In the genomic region with DNA sequence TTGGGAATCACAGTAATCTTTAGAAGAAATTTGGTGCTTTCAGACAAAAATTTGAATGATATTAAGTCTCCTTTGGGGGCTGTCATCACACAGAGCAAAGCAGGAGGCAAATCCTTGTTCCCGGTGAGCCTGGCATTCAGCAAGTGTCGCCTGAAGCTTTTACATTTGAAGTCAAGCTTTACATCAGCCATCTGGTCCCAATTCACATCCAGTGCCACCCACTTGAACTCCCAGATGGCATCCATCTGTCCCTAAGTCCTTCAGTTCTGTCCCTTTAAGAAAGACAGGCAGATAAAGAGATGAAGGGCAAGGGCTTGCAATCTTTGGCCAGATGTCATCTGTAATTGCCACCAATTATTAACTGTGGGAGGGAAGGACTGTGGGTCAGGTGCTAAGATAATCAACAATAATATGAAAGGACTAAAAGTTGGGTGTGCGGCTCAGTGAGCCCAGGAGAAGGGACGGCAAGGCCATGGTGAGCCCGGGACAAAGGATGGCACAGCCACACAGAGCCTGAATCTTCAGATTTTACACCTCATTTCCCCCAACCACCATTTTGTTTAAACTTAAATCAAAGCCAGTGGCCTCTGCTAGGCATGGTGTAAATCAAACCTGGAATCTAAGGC, we compare ENCODE assay signal across 12 mouse cellular contexts. TPM values are rescaled to one million over a fixed set of nuclear protein-coding genes. Genes with fewer than 3 reads are reported as not detected.
A peak's percentile ranks its signal among the peaks of the same experiment; 100 is the strongest.
DNase-seq lines count a peak whose midpoint lies in the region; ATAC-seq and TF ChIP-seq lines count a peak whose summit lies in the region.
"Had no signal": no experiment of that assay in that cellular context is flagged by ENCODE, and none has a peak within 500 bp of the region (broad histone marks: within the 10 kb centered on the region; RNA-seq: fewer than 3 reads in every experiment).

No protein-coding gene starts in this region.

- DNase-seq in cerebellum, adult 11-12 months: peak; percentile 19
- DNase-seq in cerebellum, postnatal 4 days (ENCODE audit: low spot score in 2 of 2): no peak
- DNase-seq in hindbrain, postnatal 0 days (ENCODE audit: low spot score): peak; percentile 49
- DNase-seq in hindbrain, embryonic 14.5 days (ENCODE audit: low spot score): no peak
- DNase-seq in right cerebral cortex, postnatal 10 days (ENCODE audit: low spot score in 2 of 2): peak; percentile 32 to 39
- DNase-seq in right cerebral cortex, postnatal 4 days: no peak
- DNase-seq in urinary bladder, postnatal 10 days (ENCODE audit: low spot score): no peak
- DNase-seq: heart, postnatal 36 days; lung, postnatal 36 days had no signal

- no peak overlapping the region for H3K4me2 ChIP-seq in hindbrain, postnatal 0 days (ENCODE audit: low read depth, low read length)
- H3K4me2 ChIP-seq in hindbrain, embryonic 14.5 days (replicated peaks): no peak overlapping the region
- H3K4me2 ChIP-seq: liver, embryonic 11.5 days had no signal

- no peaks in the 10 kb centered on the region for H3K9me3 ChIP-seq in hindbrain, postnatal 0 days (ENCODE audit: low read length)
- no peaks in the 10 kb centered on the region for H3K9me3 ChIP-seq in hindbrain, embryonic 14.5 days (ENCODE audit: control insufficient read depth, low read length)

- H3K9ac ChIP-seq in hindbrain, postnatal 0 days (replicated peaks; ENCODE audit: low read length): no peak overlapping the region
- H3K9ac ChIP-seq in hindbrain, embryonic 14.5 days: no peak overlapping the region

- no peak overlapping the region for H3K4me3 ChIP-seq in hindbrain, postnatal 0 days (ENCODE audit: low read length)
- no peak overlapping the region for H3K4me3 ChIP-seq in hindbrain, embryonic 14.5 days (replicated peaks; ENCODE audit: low read length)

- no peak for ATAC-seq in hindbrain, postnatal 0 days
- ATAC-seq in hindbrain, embryonic 14.5 days (ENCODE audit: low FRiP score): no peak
- no peak for ATAC-seq in megakaryocyte-erythroid progenitor cell, adult 5-6 weeks (replicated peaks; ENCODE audit: low FRiP score, low TSS enrichment, poor library complexity, severe bottlenecking)

- H3K36me3 ChIP-seq in hindbrain, postnatal 0 days (ENCODE audit: insufficient read depth, low read length): no peaks in the 10 kb centered on the region
- no peaks in the 10 kb centered on the region for H3K36me3 ChIP-seq in hindbrain, embryonic 14.5 days (replicated peaks; ENCODE audit: control insufficient read depth, insufficient read depth)

- no peaks in the 10 kb centered on the region for H3K4me1 ChIP-seq in hindbrain, postnatal 0 days (ENCODE audit: insufficient read depth, low read length)
- no peaks in the 10 kb centered on the region for H3K4me1 ChIP-seq in hindbrain, embryonic 14.5 days (replicated peaks; ENCODE audit: control insufficient read depth, insufficient read depth, low read length)

- 46% methylated on average over 5 of the region's 5 CpGs for WGBS in hindbrain, postnatal 0 days
- 41% methylated on average over 5 of the region's 5 CpGs for WGBS in hindbrain, embryonic 14.5 days

- H3K27ac ChIP-seq in hindbrain, postnatal 0 days: no peak overlapping the region
- H3K27ac ChIP-seq in hindbrain, embryonic 14.5 days: no peak overlapping the region

- H3K27me3 ChIP-seq in hindbrain, postnatal 0 days (ENCODE audit: insufficient read depth, low read length): no peaks in the 10 kb centered on the region
- H3K27me3 ChIP-seq in hindbrain, embryonic 14.5 days (ENCODE audit: control insufficient read depth, insufficient read depth, low read length): no peaks in the 10 kb centered on the region

- TF ChIP-seq CTCF in hindbrain, postnatal 0 days (IDR thresholded peaks at IDR 0.05; ENCODE audit: low read depth): no peak

RNA-seq across cellular contexts. Expression of a gene that starts 3.9 kb away (rescaled TPM):
- total RNA-seq in hindbrain, postnatal 0 days (2014; rRNA removed): 0.42 TPM in 1 of 2 replicates, not detected in the other
- 0.06 and 0.11 TPM in 2 replicates for polyA plus RNA-seq in hindbrain, postnatal 0 days (2015; fragmentation: Nextera tagmentation; extraction: Ambion mirVana)
- not detected in 2 replicates for polyA plus RNA-seq in hindbrain, embryonic 14.5 days (2014; fragmentation: Nextera tagmentation; extraction: Ambion mirVana)
- total RNA-seq in megakaryocyte-erythroid progenitor cell, adult 5-6 weeks (2014; fragmentation: Nextera tagmentation): 0.30 TPM in 1 of 2 replicates, not detected in the other
- total RNA-seq in megakaryocyte-erythroid progenitor cell, adult 5-6 weeks (2017): not detected in 2 replicates
- total RNA-seq: gastrocnemius, postnatal 4 days; heart, postnatal 36 days had no signal
- polyA plus RNA-seq: liver, embryonic 11.5 days had no signal

RNA-seq across cellular contexts. Expression of a gene that starts 35.3 kb away (rescaled TPM):
- 81.9 and 108 TPM in 2 replicates for total RNA-seq in hindbrain, postnatal 0 days (2014; rRNA removed)
- polyA plus RNA-seq in hindbrain, postnatal 0 days (2015; fragmentation: Nextera tagmentation; extraction: Ambion mirVana): 148 and 152 TPM in 2 replicates
- polyA plus RNA-seq in hindbrain, embryonic 14.5 days (2014; fragmentation: Nextera tagmentation; extraction: Ambion mirVana): 115 and 123 TPM in 2 replicates
- total RNA-seq in megakaryocyte-erythroid progenitor cell, adult 5-6 weeks (2014; fragmentation: Nextera tagmentation): 6.7 and 12.4 TPM in 2 replicates
- 14.4 and 24.5 TPM in 2 replicates for total RNA-seq in megakaryocyte-erythroid progenitor cell, adult 5-6 weeks (2017)

RNA-seq across cellular contexts. Expression of a gene that starts 35.9 kb away (rescaled TPM):
- 27.2 and 45.4 TPM in 2 replicates for total RNA-seq in hindbrain, postnatal 0 days (2014; rRNA removed)
- polyA plus RNA-seq in hindbrain, postnatal 0 days (2015; fragmentation: Nextera tagmentation; extraction: Ambion mirVana): 35.8 and 40.1 TPM in 2 replicates
- polyA plus RNA-seq in hindbrain, embryonic 14.5 days (2014; fragmentation: Nextera tagmentation; extraction: Ambion mirVana): 24.0 and 31.3 TPM in 2 replicates
- 5.4 and 11.3 TPM in 2 replicates for total RNA-seq in megakaryocyte-erythroid progenitor cell, adult 5-6 weeks (2014; fragmentation: Nextera tagmentation)
- 5.1 and 31.3 TPM in 2 replicates for total RNA-seq in megakaryocyte-erythroid progenitor cell, adult 5-6 weeks (2017)

RNA-seq across cellular contexts. Expression of a gene that starts 53.1 kb away (rescaled TPM):
- not detected in 2 replicates for total RNA-seq in hindbrain, postnatal 0 days (2014; rRNA removed)
- not detected in 2 replicates for polyA plus RNA-seq in hindbrain, postnatal 0 days (2015; fragmentation: Nextera tagmentation; extraction: Ambion mirVana)
- polyA plus RNA-seq in hindbrain, embryonic 14.5 days (2014; fragmentation: Nextera tagmentation; extraction: Ambion mirVana): not detected in 2 replicates
- total RNA-seq in megakaryocyte-erythroid progenitor cell, adult 5-6 weeks (2014; fragmentation: Nextera tagmentation): not detected in 2 replicates
- total RNA-seq in megakaryocyte-erythroid progenitor cell, adult 5-6 weeks (2017): not detected in 2 replicates
- total RNA-seq: gastrocnemius, postnatal 4 days; heart, postnatal 36 days had no signal
- polyA plus RNA-seq: liver, embryonic 11.5 days had no signal

Comparison
In these comparisons a context has a peak if more than half of its experiments do, and no peak if none do; other contexts are left out.
1. DNase-seq: peak in cerebellum, adult 11-12 months (single experiment), hindbrain, postnatal 0 days (single experiment) and right cerebral cortex, postnatal 10 days (2 of 2); none in cerebellum, postnatal 4 days (0 of 2), hindbrain, embryonic 14.5 days (single experiment), right cerebral cortex, postnatal 4 days (single experiment) and urinary bladder, postnatal 10 days (single experiment).